Mouse (Mus musculus) embryonic facial prominence, embryonic 12.5 days (tissue): ENCODE data around the gene Plekhh2. TPM values are rescaled to one million over a fixed set of nuclear protein-coding genes. Genes with fewer than 3 reads are reported as not detected.
"Not testable (repeated sequence)": the region's sequence is repeated elsewhere in the genome, so short reads cannot be mapped to it uniquely, and the experiment has no call there.

Experiments
- ATAC-seq: fragments of 200-750 bp; cut with Nextera tagmentation; 2 replicates; pipeline ENCODE4 v1.8.0; 2017; ENCODE audit not compliant: insufficient number of reproducible peaks, insufficient read depth, low FRiP score, low TSS enrichment
- H3K27ac ChIP-seq: fragments of 300-500 bp; sonication (generic); 2 replicates; pipeline ENCODE4 v1.5.1; 2016; ENCODE audit warnings: mild to moderate bottlenecking
- H3K27me3 ChIP-seq: fragments of 300-500 bp; sonication (generic); 2 replicates; pipeline ENCODE4 v1.6.1; 2016; ENCODE audit warnings: mild to moderate bottlenecking, moderate library complexity
- H3K36me3 ChIP-seq: fragments of 300-500 bp; sonication (generic); 2 replicates; pipeline ENCODE4 v1.6.1; 2016; ENCODE audit warnings: mild to moderate bottlenecking
- H3K4me1 ChIP-seq: fragments of 300-500 bp; sonication (generic); 2 replicates; pipeline ENCODE4 v1.6.1; 2016
- H3K4me2 ChIP-seq: fragments of 300-500 bp; sonication (generic); replicated peaks from 2 replicates; pipeline ENCODE4 v1.6.1; 2016; ENCODE audit warnings: mild to moderate bottlenecking, moderate library complexity
- H3K4me3 ChIP-seq: fragments of 300-500 bp; sonication (generic); 2 replicates; pipeline ENCODE4 v1.5.1; 2016; ENCODE audit warnings: mild to moderate bottlenecking
- H3K9ac ChIP-seq: fragments of 300-500 bp; sonication (generic); 2 replicates; pipeline ENCODE4 v1.6.1; 2016; ENCODE audit warnings: mild to moderate bottlenecking, moderate library complexity
- H3K9me3 ChIP-seq: fragments of 300-500 bp; sonication (generic); 2 replicates; pipeline ENCODE4 v1.6.1; 2016; ENCODE audit warnings: mild to moderate bottlenecking, moderate library complexity
- WGBS: fragments of 180-500 bp; shearing (Covaris S2); methylation state at CpG from one replicate; pipeline ENCODE4 v1.1.7; 2016; 5-methylcytosine and 5-hydroxymethylcytosine counted together
- polyA plus RNA-seq: library from polyadenylated mRNA; unstranded; fragments of >200 nt; fragmentation: Nextera tagmentation; extraction: Ambion mirVana; gene quantifications from 2 replicates; pipeline ENCODE4 v1.2.1, GENCODE M21; 2016

Plekhh2 gene
- polyA plus RNA-seq, 1 experiment from 2014 or later, result 7.7 TPM

GRCm38 (mm10) chr17:84550902-84551877 is 39.5 kb downstream of the Plekhh2 start:
- H3K27me3 ChIP-seq, result no peaks in the 10 kb centered on the region
- no peak overlapping the region for H3K4me2 ChIP-seq
- H3K9ac ChIP-seq, result no peak overlapping the region
- WGBS, result 81% methylated on average over 5 of the region's 5 CpGs
- 0 out of 2 replicates have a peak, but pooled peaks have one; percentile 10 for ATAC-seq
- peaks cover 3% of the 10 kb centered on the region; the same call in 1 of the 2 replicates for H3K4me1 ChIP-seq
- H3K9me3 ChIP-seq, result no peaks in the 10 kb centered on the region
- H3K27ac ChIP-seq, result no peak overlapping the region
- H3K36me3 ChIP-seq, result no peaks in the 10 kb centered on the region
- H3K4me3 ChIP-seq, result no peak overlapping the region

- Histone ChIP-seq H3K4me2 (no peak overlapping the region), H3K9ac (no peak overlapping the region), H3K36me3 (no peaks in the 10 kb centered on the region), H3K27ac (no peak overlapping the region), H3K9me3 (no peaks in the 10 kb centered on the region), H3K4me3 (no peak overlapping the region), H3K27me3 (no peaks in the 10 kb centered on the region), H3K4me1 (peaks cover 3% of the 10 kb centered on the region; the same call in 1 of the 2 replicates)
- WGBS, result 72% methylated on average over 5 of the region's 5 CpGs
- ATAC-seq, result no peak
Observed at GRCm38 (mm10) chr17:84552230-84552629, 40.5 kb downstream of the Plekhh2 start.

DNA sequence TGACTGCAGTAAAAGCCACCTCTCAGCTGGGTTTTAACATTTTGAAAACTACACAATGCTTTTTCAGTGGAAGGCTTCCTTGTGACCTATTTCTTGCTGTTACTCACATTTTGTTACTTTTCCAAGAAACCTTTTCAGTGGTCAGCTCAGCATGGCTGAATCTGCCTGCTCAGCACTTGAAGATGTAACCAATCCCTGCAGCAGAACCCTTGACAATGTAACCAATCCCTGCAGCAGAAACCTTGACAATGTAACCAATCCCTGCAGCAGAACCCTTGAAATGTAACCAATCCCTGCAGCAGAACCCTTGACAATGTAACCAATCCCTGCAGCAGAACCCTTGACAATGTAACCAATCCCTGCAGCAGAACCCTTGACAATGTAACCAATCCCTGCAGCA is 52.6 kb downstream of the Plekhh2 start:
- H3K4me3 ChIP-seq, H3K4me2 ChIP-seq, H3K27me3 ChIP-seq, ATAC-seq, H3K9ac ChIP-seq, H3K9me3 ChIP-seq, H3K4me1 ChIP-seq, H3K27ac ChIP-seq: not testable (repeated sequence)
- peaks cover 15% of the 10 kb centered on the region for H3K36me3 ChIP-seq

GRCm38 (mm10) chr17:84565762-84566161 is 54.1 kb downstream of the Plekhh2 start:
- ATAC-seq, result no peak
- WGBS, result 94% methylated on average over 6 of the region's 6 CpGs
- H3K4me2 ChIP-seq, result no peak overlapping the region
- no peak overlapping the region for H3K27ac ChIP-seq
- peaks cover 7% of the 10 kb centered on the region; the same call in 1 of the 2 replicates for H3K4me1 ChIP-seq
- H3K36me3 ChIP-seq, result peaks cover 15% of the 10 kb centered on the region
- H3K9me3 ChIP-seq, result no peaks in the 10 kb centered on the region
- H3K27me3 ChIP-seq, result no peaks in the 10 kb centered on the region
- H3K4me3 ChIP-seq, result no peak overlapping the region
- no peak overlapping the region for H3K9ac ChIP-seq

- WGBS, result 26% methylated on average over 27 of the region's 27 CpGs
- H3K4me2 ChIP-seq, result peak overlapping the region; percentile 22
- H3K4me3 ChIP-seq, result no peak overlapping the region
- H3K9me3 ChIP-seq, result no peaks in the 10 kb centered on the region
- no peaks in the 10 kb centered on the region for H3K27me3 ChIP-seq
- no peak overlapping the region for H3K9ac ChIP-seq
- peaks cover 7% of the 10 kb centered on the region; the same call in 1 of the 2 replicates for H3K4me1 ChIP-seq
- peaks cover 10% of the 10 kb centered on the region for H3K36me3 ChIP-seq
- peak overlapping the region; percentile 87 for H3K27ac ChIP-seq
- peak; percentile 93 for ATAC-seq
Observed at GRCm38 (mm10) chr17:84566773-84567555, 55.3 kb downstream of the Plekhh2 start.

DNA sequence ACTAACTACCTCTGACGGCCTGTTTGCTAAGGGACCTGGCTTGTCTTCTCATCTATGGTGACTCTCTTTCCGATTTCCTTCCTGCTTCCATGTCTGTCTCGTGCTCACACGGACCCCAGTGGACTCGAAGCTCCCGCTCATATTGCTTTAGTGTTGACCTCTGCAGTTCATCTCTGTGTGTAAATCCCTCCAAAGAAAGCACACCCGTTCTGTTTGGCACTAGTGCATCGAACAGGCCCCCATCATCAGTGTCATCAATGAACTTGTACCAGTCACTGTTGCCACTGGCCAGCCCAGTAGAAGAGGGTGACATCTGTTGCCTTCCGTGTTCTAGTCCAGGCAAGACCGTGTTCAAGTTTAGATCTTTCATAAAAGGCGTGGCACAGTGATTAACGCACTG is 57.1 kb downstream of the Plekhh2 start:
- no peak overlapping the region for H3K4me2 ChIP-seq
- WGBS, result 90% methylated on average over 12 of the region's 12 CpGs

GRCm38 (mm10) chr17:84569770-84570169 is 58.1 kb downstream of the Plekhh2 start:
- Histone ChIP-seq H3K27ac (no peak overlapping the region), H3K27me3 (no peaks in the 10 kb centered on the region), H3K4me2 (no peak overlapping the region), H3K36me3 (0 out of 2 replicates have a peak, but pooled peaks cover 3% of the 10 kb centered on the region), H3K9ac (no peak overlapping the region), H3K9me3 (no peaks in the 10 kb centered on the region), H3K4me3 (no peak overlapping the region), H3K4me1 (peaks cover 7% of the 10 kb centered on the region; the same call in 1 of the 2 replicates)
- 85% methylated on average over 8 of the region's 8 CpGs for WGBS
- no peak for ATAC-seq

More for the DNA sequence above, 57.1 kb downstream of the Plekhh2 start:
- Histone ChIP-seq H3K4me3 (no peak overlapping the region), H3K9ac (no peak overlapping the region), H3K4me1 (peaks cover 7% of the 10 kb centered on the region; the same call in 1 of the 2 replicates), H3K36me3 (peaks cover 8% of the 10 kb centered on the region), H3K9me3 (no peaks in the 10 kb centered on the region), H3K27ac (no peak overlapping the region), H3K27me3 (no peaks in the 10 kb centered on the region)
- no peak for ATAC-seq

DNA sequence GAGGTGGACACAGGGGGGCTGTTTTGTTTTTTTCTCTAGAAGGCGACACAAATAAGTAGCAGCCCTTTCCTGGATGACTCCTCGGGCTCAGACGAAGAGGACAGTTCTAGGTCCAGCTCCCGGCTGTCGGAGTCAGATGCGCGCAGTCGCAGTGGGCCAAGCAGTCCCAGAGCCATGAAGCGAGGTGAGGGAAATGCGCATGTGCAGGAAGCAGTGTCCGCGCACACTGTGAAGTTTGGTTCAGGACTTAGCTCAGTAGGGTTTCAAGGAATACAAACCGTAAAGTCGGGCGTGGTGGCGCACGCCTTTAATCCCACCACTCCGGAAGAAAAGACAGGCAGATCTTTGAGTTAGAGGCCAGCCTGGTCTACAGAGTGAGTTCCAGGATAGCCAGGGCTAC is 59.9 kb downstream of the Plekhh2 start:
- Histone ChIP-seq H3K27me3 (no peaks in the 10 kb centered on the region), H3K4me3 (no peak overlapping the region), H3K4me2 (no peak overlapping the region), H3K4me1 (peaks cover 7% of the 10 kb centered on the region; the same call in 1 of the 2 replicates), H3K9ac (no peak overlapping the region), H3K27ac (no peak overlapping the region), H3K36me3 (no peaks in the 10 kb centered on the region), H3K9me3 (no peaks in the 10 kb centered on the region)
- no peak for ATAC-seq
- WGBS, result 81% methylated on average over 18 of the region's 18 CpGs

DNA sequence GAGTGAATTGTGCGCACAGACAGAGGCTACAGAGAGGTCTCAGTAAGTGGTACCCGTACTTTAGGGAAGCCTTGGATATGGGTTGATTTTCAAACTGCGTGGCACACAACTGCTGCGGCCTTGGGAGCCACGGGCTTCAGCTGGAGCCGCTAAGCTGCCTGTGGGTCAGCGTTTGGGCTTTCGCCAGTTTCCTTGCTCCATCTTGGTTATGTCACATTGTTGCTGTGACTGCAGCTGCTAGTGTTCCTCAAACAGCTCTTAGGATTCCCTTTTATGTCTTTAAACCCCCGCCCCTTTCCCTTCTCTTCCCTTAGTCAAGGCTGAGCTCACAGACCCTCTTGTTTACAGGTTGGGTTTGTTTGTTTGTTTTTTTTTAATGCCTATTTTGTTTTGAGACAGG is 61.6 kb downstream of the Plekhh2 start:
- no peaks in the 10 kb centered on the region for H3K27me3 ChIP-seq
- H3K9ac ChIP-seq, result no peak overlapping the region
- no peak overlapping the region for H3K27ac ChIP-seq
- H3K4me1 ChIP-seq, result no peaks in the 10 kb centered on the region
- no peak overlapping the region for H3K4me3 ChIP-seq
- no peaks in the 10 kb centered on the region for H3K9me3 ChIP-seq
- WGBS, result 94% methylated on average over 9 of the region's 9 CpGs
- H3K36me3 ChIP-seq, result 0 out of 2 replicates have a peak, but pooled peaks cover 4% of the 10 kb centered on the region
- no peak for ATAC-seq
- H3K4me2 ChIP-seq, result no peak overlapping the region

DNA sequence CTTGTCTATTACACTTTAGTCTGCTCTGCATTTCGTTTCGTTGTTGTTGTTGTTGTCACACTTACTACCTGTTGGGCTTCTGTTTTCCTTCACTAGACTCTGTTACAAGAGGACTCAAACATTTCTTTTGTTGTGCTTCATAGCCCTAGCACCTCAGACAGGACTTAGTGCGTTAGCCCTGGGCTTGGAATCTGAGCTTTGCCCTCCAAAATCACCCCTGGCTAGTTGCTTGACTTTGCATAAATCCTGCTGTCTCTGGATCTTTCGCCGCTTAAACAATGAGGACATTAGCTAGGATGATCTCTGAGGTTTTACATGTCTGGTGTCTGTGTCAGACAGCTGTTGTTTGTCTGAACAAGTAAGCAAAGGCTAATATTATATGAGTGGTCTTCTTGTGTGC is 62.2 kb downstream of the Plekhh2 start:
- no peak overlapping the region for H3K4me3 ChIP-seq
- 83% methylated on average over 5 of the region's 5 CpGs for WGBS
- H3K36me3 ChIP-seq, result 0 out of 2 replicates have a peak, but pooled peaks cover 4% of the 10 kb centered on the region
- ATAC-seq, result no peak
- no peaks in the 10 kb centered on the region for H3K27me3 ChIP-seq
- no peaks in the 10 kb centered on the region for H3K4me1 ChIP-seq
- H3K4me2 ChIP-seq, result no peak overlapping the region
- no peaks in the 10 kb centered on the region for H3K9me3 ChIP-seq
- no peak overlapping the region for H3K27ac ChIP-seq
- no peak overlapping the region for H3K9ac ChIP-seq

GRCm38 (mm10) chr17:84575108-84575507 is 63.4 kb downstream of the Plekhh2 start:
- H3K27ac ChIP-seq, result no peak overlapping the region
- ATAC-seq, result no peak
- 92% methylated on average over 5 of the region's 5 CpGs for WGBS
- no peak overlapping the region for H3K9ac ChIP-seq
- no peaks in the 10 kb centered on the region for H3K9me3 ChIP-seq
- H3K4me3 ChIP-seq, result no peak overlapping the region
- no peaks in the 10 kb centered on the region for H3K27me3 ChIP-seq
- no peak overlapping the region for H3K4me2 ChIP-seq
- 0 out of 2 replicates have a peak, but pooled peaks cover 4% of the 10 kb centered on the region for H3K36me3 ChIP-seq
- no peaks in the 10 kb centered on the region for H3K4me1 ChIP-seq
